Mouse (Mus musculus) Muller cell, postnatal 12 days (primary cell): ENCODE data around the gene Cartpt.
"Not testable (repeated sequence)": the region's sequence is repeated elsewhere in the genome, so short reads cannot be mapped to it uniquely, and the experiment has no call there.

Source experiments
- DNase-seq: peaks from one replicate; pipeline ENCODE4 v3.0.0-alpha.2; 2015; ENCODE audit errors: inconsistent ontology term

The Cartpt gene

DNA sequence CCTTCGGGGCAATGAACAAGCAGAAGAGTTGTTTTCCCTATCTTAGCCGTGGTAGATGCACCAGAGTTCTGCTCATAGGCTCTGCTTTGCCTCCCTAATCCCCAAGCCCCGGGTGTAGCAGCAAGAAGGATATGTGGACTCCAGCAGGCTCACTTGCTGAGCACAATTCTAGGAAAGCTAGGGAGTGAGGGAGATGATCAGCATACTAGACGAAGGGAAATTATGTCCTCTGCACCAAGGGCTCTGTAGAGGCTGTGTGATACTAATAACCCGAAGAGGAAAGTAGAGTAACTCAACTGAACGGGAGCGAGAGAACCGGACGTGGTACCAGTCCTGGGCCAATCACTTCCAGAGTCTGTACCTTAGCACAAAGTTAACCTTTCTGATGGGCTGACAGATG, at the start of gene Cartpt:
Gene Cartpt, minus strand, starts transcription at position 127 of the 400 bp plus-strand sequence.
- DNase-seq, result no peak

GRCm38 (mm10) chr13:99947417-99947816, 46.5 kb upstream of the Cartpt start:
- DNase-seq, result peak; percentile 65

GRCm38 (mm10) chr13:99943525-99943924, 42.6 kb upstream of the Cartpt start:
- no peak for DNase-seq

DNA sequence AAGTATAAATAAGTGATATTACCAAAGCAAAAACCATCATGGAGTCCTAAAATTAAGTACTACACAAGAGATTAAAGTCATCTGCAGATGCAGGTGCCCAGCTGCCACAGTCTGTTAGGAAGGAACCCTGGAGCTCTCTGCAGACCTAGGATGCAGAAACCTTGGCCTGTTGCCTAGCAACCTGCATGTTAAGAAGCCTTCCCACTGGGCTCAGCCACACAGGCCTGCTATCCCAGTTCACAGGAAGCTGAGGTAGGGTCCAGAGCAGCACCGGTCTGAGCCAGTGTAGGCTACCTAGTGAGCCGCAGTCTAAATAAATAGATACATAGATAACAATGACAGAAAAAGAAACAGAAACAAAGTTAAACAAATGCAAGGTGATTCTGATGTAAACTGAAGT, 39.7 kb upstream of the Cartpt start:
- no peak for DNase-seq

DNA sequence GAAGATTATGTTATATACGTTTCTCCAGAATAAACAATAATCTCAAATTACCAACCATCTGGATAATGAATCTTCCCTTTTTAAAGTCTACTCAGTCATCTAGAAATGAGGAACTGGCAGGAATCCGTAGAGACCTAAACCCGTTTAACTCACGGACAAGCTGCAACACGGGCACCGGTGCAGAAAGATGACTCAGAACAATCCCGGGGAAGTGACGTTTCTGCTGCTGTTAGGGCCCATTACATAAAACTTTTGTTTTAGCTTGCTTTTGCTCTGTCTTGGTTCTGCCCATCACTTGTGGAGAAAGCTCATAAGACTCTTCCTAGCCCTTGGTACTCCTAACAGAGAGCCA, 38.4 kb upstream of the Cartpt start:
- peak; percentile 67 for DNase-seq

GRCm38 (mm10) chr13:99938606-99939319, 37.9 kb upstream of the Cartpt start:
- peak; percentile 52 for DNase-seq

- peak; percentile 93 for DNase-seq
Observed at GRCm38 (mm10) chr13:99937741-99938140, 36.9 kb upstream of the Cartpt start.

DNA sequence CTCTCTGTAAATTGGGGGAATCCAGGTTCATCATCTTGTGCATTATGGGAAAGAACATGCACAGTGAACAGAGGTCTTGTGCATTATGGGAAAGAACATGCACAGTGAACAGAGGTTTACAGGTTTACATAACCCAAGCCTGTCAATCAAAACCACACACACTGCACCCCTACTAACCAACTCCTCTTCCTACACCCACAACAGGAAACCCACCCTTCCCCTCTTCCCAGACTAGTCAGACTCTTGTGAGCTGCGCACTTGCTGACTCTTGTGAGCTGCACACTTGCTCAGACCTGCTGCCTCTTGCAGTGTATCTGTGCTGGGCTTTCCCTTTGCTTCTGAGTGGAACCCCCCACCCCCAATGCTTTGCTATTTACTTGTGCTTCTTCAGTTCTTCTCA, 31.5 kb upstream of the Cartpt start:
- DNase-seq, result no peak

GRCm38 (mm10) chr13:99931502-99931901, 30.6 kb upstream of the Cartpt start:
- no peak for DNase-seq

DNA sequence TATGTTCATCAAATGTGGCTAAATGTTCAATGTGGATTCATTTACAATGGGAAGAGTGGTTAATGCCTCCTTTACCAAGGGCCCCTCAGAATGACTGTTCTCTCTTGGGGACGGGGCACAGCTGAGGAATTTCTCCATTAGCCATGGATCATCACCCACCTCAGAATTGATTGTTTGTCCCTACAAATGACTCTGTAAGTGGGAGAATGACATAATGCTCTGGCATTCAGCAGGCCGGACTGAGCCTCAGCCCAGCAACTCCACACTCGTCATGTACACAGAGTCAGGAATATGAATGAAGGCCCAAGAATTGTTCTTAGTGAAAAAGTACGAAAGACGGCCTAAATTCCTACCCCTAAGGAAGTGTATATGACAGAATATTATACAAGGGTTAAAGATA, 25.4 kb upstream of the Cartpt start:
- DNase-seq, result peak; percentile 66

- DNase-seq, result no peak
Observed at GRCm38 (mm10) chr13:99915632-99916031, 14.7 kb upstream of the Cartpt start.

DNA sequence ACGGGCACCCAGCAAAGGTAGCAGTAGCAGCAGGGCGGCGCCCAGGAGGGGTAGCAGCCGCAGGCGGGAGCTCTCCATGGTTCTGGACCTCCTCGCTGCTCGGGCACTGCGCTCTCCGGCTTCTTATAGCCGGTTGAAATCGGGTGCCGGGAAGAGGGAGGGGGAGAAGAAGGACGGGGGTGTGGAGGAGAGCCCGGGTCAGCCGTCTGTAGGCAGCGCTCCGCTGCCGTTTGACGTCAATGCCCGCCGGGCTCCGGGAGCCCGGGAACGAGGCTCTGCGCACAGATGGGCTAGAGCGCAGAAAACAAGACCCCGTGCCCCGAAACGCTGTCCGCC, 366 bp downstream of the Cartpt start:
- DNase-seq, result peak; percentile 76

- DNase-seq, result no peak
Observed at GRCm38 (mm10) chr13:99899670-99900556, 978 bp downstream of the Cartpt start.

DNA sequence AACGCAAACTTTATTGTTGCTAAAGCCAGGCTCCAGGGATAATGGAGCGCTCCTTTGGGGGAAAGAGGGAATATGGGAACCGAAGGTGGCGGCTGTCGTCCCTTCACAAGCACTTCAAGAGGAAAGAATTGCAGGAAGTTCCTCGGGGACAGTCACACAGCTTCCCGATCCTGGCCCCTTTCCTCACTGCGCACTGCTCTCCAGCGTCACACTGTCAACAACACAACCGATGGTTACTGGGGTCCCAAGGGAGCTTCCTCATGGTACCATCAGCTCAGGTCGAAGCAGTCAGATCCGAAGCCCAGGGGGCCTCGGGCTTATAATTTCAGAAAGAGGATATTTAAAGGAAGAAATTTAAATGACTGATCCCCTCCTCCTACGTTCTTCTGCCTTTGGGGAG, 2.1 kb downstream of the Cartpt start:
- DNase-seq, result no peak

GRCm38 (mm10) chr13:99885636-99886035, 15.3 kb downstream of the Cartpt start:
- no peak for DNase-seq

- DNase-seq, result not testable (repeated sequence)
Observed at GRCm38 (mm10) chr13:99881774-99882173, 19.1 kb downstream of the Cartpt start.

GRCm38 (mm10) chr13:99879696-99880095, 21.2 kb downstream of the Cartpt start:
- DNase-seq, result no peak

DNA sequence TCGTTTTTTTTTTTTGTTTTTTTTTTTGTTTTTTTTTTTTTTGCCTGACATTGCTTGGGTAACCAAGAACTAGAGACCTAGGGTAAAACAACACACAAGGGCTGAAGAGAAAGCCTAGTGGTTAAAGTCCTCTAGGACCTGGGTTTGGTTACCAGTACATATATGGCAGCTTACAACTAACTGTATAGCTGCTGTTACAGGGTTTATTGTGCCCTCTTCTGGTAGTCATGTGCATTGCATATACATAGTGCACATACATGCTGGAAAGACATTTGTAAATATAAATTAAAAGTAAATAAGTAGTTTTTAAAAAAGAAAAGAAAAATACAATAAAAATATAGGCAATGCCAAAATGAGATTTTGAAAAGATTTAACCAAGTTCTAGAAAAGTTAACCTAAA, 28.8 kb downstream of the Cartpt start:
- no peak for DNase-seq

DNA sequence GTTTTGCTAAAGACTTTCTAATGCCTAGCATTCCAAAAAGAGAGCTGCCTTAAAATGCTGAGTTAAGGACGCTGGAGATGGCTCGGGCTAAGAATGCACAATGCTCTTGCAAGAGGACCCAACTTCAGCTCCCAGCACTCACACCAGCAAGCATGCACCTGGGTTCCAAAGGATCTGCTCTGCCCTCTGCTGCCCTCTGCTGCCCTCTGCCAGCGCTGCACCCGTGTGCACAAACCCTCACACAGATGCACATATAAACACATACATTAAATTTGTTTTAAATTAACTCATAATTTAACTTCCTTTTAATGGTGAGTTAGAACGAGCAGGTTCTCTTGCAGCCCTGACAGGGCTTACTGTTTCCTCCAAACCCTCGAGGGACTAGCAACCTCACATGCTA, 32.5 kb downstream of the Cartpt start:
- no peak for DNase-seq

DNA sequence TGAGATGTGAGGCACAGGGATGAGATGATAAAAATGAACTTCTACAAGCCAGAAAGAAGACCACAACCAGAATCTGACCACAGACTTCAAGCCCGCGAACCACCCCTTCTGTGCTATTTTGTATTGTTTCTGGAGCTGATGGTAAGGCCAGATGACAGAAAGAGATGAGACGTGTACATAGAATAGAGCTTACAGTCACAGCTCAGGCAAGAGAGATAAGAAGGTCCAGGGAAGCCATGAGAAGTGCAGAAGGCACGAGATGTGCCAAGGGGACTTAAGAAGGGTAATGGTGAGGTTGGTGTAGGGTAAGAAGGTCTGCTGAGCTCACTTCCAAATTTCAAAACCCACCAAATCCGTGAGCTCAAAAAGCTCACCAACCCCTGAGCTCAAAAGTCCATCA, 36.6 kb downstream of the Cartpt start:
- no peak for DNase-seq

DNA sequence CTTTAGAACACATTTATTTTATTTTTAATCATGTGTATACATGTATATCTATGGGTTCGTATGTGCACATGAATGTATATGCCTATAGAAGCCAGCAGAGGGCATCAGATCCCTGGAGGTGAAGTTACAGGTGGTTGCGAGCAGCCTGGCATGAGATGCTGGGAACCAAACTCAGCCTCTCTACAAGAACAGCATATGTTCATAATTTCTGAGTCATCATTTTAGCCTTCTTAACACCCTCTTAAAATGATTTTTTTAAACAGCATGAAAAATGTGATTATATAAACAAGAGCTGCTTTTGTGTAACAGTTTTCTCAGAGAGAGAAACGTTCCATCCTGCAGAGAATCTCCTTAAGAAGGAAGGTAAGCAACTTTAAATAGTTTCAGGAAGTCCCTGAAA, 40.2 kb downstream of the Cartpt start:
- DNase-seq, result no peak

- peak; percentile 43 for DNase-seq
Observed at GRCm38 (mm10) chr13:99859082-99859481, 41.8 kb downstream of the Cartpt start.

DNA sequence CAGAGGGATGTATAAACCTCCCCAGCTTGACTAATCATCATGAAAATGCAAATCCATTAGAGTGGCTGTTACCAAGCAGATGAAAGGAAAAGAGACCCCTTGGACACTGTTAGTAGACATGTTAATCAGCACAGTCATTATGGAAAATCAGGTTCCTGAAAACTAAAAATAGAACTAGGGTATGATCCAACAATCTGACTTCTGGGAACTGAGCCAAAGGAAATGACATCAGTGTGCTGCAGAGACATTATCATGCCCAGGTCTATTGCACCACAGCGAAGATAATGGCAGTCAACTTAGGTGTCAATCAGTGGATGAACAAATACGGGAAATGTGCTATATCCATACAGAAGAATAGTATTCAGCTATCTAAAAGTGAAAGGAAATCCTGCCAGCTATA, 43.0 kb downstream of the Cartpt start:
- DNase-seq, result peak; percentile 54
